Mouse (Mus musculus): ENCODE results near the gene Prelp. TPM values are rescaled to one million over a fixed set of nuclear protein-coding genes. Genes with fewer than 3 reads are reported as not detected.

Prelp gene
- total RNA-seq, 2 experiments from 2014 or later: 13.8 to 18.0 TPM

- DNase-seq (ENCODE audit: low spot score in 2 of 2): no peak
- Histone ChIP-seq H3K27ac (no peak overlapping the region), H3K4me3 (no peak overlapping the region)
- no peak for TF ChIP-seq CTCF (conservative IDR thresholded peaks at IDR 0.05)
These were observed 36.5 kb downstream of the Prelp start for GRCm38 (mm10) chr1:133884746-133885145.

- H3K27ac ChIP-seq: no peak overlapping the region
- TF ChIP-seq CTCF (conservative IDR thresholded peaks at IDR 0.05): no peak
These were observed 37.1 kb downstream of the Prelp start for GRCm38 (mm10) chr1:133884090-133884489.

GRCm38 (mm10) chr1:133882283-133883217, 38.7 kb downstream of the Prelp start:
- H3K4me3 ChIP-seq: no peak overlapping the region
- TF ChIP-seq CTCF (conservative IDR thresholded peaks at IDR 0.05): no peak
- H3K27ac ChIP-seq: no peak overlapping the region
- no peak for DNase-seq (ENCODE audit: low spot score in 2 of 2)

More at GRCm38 (mm10) chr1:133884090-133884489, 37.1 kb downstream of the Prelp start:
- DNase-seq (ENCODE audit: low spot score in 2 of 2): no peak
- no peak overlapping the region for H3K4me3 ChIP-seq

GRCm38 (mm10) chr1:133881813-133882212, 39.4 kb downstream of the Prelp start:
- no peak overlapping the region for H3K4me3 ChIP-seq
- TF ChIP-seq CTCF (conservative IDR thresholded peaks at IDR 0.05): no peak
- DNase-seq (ENCODE audit: low spot score in 2 of 2): no peak
- H3K27ac ChIP-seq: no peak overlapping the region

GRCm38 (mm10) chr1:133878825-133879423, 42.3 kb downstream of the Prelp start:
- no peak overlapping the region for H3K4me3 ChIP-seq
- DNase-seq (ENCODE audit: low spot score in 2 of 2): no peak
- H3K27ac ChIP-seq: no peak overlapping the region
- no peak for TF ChIP-seq CTCF (conservative IDR thresholded peaks at IDR 0.05)

GRCm38 (mm10) chr1:133876936-133877335, 44.3 kb downstream of the Prelp start:
- Histone ChIP-seq H3K27ac (no peak overlapping the region), H3K4me3 (no peak overlapping the region)
- no peak for TF ChIP-seq CTCF (conservative IDR thresholded peaks at IDR 0.05)
- no peak for DNase-seq (ENCODE audit: low spot score in 2 of 2)

- no peak for TF ChIP-seq CTCF (conservative IDR thresholded peaks at IDR 0.05)
- H3K27ac ChIP-seq: no peak overlapping the region; the same call in 1 of the 2 replicates
These were observed 48.0 kb downstream of the Prelp start for GRCm38 (mm10) chr1:133873086-133873813.

GRCm38 (mm10) chr1:133871241-133871640, 50.0 kb downstream of the Prelp start:
- no peak for TF ChIP-seq CTCF (conservative IDR thresholded peaks at IDR 0.05)

More at GRCm38 (mm10) chr1:133873086-133873813, 48.0 kb downstream of the Prelp start:
- no peak for DNase-seq (ENCODE audit: low spot score in 2 of 2)
- no peak overlapping the region for H3K4me3 ChIP-seq

GRCm38 (mm10) chr1:133869221-133869620, 52.0 kb downstream of the Prelp start:
- Histone ChIP-seq H3K27ac (no peak overlapping the region), H3K4me3 (no peak overlapping the region)
- TF ChIP-seq CTCF (conservative IDR thresholded peaks at IDR 0.05): no peak
- DNase-seq (ENCODE audit: low spot score in 2 of 2): no peak

More at GRCm38 (mm10) chr1:133871241-133871640, 50.0 kb downstream of the Prelp start:
- Histone ChIP-seq H3K27ac (no peak overlapping the region), H3K4me3 (no peak overlapping the region)
- DNase-seq (ENCODE audit: low spot score in 2 of 2): no peak

- DNase-seq (ENCODE audit: low spot score in 2 of 2): no peak
- no peak for TF ChIP-seq CTCF (conservative IDR thresholded peaks at IDR 0.05)
- Histone ChIP-seq H3K4me3 (no peak overlapping the region), H3K27ac (peak overlapping the region; percentile 60)
These were observed 57.8 kb downstream of the Prelp start for GRCm38 (mm10) chr1:133863257-133863997.

- Histone ChIP-seq H3K4me3 (no peak overlapping the region), H3K27ac (no peak overlapping the region)
- TF ChIP-seq CTCF (conservative IDR thresholded peaks at IDR 0.05): no peak
- no peak for DNase-seq (ENCODE audit: low spot score in 2 of 2)
These were observed 60.2 kb downstream of the Prelp start for GRCm38 (mm10) chr1:133861028-133861427.

Other genes with a start within 250 kb of the Prelp start
- under 1 TPM in 1 of 2 experiments, not detected in 1; 0.15 TPM for gene Lax1, start 231.3 kb downstream of the Prelp start, total RNA-seq (2021)
- 10 to 100 TPM; 78.4 to 89.6 TPM for gene Atp2b4, start 120.4 kb downstream of the Prelp start, total RNA-seq (2021)
- gene Optc, start 13.4 kb downstream of the Prelp start, total RNA-seq (2021): under 1 TPM in 1 of 2 experiments, not detected in 1; 0.31 TPM
- gene Fmod, start 115.8 kb upstream of the Prelp start, total RNA-seq (2021): 1 to 10 TPM; 6.0 to 7.4 TPM
- 10 to 100 TPM; 17.2 to 22.0 TPM for gene Btg2, start 157.7 kb upstream of the Prelp start, total RNA-seq (2021)
- under 1 TPM in 1 of 2 experiments, not detected in 1; 0.20 TPM for gene Chit1, start 189.8 kb upstream of the Prelp start, total RNA-seq (2021)